Mouse (Mus musculus) urinary bladder, adult 18-20 months (tissue): ENCODE data around the gene Cfl1.
A peak's percentile ranks its signal among the peaks of the same experiment; 100 is the strongest.

Experiments
- DNase-seq, 2 experiments: peaks; one replicate each; pipeline ENCODE4 v3.0.0; 2022; ENCODE audit warnings: low spot score in 2 of 2, mixed read lengths in 2 of 2

Gene Cfl1

DNA sequence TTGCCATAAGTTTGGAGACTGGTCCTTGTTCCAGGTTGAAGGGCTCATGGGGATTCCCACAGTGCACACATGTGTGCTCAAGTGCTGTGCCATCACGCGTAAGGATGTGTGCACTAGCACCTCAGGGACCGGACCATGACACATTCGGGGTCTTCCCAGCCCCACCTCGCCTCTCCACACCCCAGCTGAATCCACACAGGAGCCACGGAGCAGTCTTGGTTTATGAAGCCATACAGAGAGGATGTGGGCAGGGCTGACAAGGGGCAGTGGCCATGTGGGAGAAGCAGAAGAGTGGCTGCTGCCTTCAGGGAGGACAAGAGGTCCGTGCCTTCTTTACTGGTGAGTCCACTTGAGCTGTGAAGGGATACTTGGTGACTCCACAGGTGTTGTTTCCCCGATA is 25.2 kb upstream of the Cfl1 start:
- no peak for DNase-seq

DNA sequence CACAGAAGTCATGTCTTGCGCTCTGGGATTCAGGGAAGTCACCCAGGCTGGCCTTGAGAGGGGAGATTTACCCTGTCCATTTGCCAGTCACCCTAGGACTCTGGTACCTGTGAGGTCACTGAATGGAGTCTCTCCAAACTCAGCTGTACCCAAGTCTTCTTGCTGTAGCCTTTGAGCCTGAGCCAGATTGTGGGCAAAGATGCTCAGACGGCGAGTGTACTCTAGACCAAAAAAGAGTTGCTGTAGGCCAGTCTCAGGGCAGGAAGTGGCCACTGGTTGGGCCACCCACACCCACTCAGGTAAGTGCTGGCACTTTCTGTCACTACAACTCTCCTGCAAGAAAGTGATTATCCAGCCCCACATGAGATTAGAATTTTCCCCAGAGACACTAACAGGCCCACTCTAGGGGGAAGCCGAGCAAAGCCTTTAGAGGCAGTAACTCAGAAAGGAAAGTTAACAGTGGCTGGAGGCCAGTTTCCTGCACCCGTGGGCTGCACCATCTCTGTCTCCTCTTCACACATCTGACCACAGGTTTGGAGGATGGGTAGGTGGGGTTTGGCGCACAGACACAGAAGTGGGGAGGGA is 23.2 kb upstream of the Cfl1 start:
- no peak for DNase-seq

DNA sequence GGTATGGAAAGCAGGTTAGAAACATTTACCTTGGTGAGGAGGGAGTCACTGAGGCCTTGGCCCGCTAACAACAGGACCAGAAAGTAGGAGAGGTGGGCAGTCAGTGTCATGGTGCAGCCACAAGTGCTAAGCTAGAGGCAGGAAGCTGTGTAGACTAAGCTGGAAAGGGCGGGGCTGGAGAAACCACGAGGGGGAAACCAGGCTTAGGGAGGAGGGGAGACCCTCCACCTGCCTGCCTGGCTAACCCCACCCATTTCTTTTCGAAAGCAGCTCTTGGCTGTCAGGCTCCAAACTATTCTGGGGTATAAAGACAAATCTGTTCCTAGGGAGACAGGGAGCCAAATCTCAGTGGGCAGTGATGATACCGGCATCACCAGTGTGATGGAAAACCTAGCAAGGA is 21.9 kb upstream of the Cfl1 start, which contains the start of gene Ctsw:
Gene Ctsw (minus strand): TSS at position 134 of the 400 bp plus-strand sequence.
- DNase-seq: no peak

DNA sequence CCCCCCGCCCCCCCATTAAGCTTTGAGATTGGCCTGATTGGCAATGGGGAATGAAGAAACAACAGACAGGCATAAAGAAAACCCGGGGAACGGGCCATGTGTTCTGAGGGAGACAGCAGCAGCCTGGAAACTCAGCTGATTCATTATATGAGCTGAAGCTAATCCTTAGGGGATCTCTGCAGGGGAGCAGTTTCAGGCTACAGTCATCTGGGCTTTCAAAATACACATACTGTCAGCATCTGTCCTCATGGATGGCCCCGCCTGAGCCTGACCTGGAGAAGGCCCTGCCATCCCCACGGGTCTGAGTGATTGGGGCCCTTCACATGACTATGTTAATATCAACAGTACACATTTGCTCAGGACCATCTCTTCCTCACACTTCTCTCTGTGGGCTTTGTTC is 18.4 kb upstream of the Cfl1 start:
- DNase-seq: no peak

DNA sequence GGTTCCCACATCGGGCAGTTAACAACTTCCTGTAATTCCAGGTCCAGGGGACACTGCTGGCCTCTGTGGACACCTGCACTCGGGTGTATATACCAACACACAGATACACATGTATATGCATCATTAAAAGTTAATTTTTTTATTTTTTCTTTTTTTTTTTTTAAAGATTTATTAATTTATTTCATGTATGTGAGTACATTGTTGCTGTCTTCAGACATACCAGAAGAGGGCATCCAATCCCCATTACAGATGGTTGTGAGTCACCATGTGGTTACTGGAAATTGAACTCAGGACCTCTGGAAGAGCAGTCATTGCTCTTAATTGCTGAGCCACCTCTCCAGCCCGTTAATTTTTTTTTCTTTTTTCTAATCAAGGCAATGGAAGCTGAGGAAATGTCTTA is 17.4 kb upstream of the Cfl1 start:
- no peak for DNase-seq

DNA sequence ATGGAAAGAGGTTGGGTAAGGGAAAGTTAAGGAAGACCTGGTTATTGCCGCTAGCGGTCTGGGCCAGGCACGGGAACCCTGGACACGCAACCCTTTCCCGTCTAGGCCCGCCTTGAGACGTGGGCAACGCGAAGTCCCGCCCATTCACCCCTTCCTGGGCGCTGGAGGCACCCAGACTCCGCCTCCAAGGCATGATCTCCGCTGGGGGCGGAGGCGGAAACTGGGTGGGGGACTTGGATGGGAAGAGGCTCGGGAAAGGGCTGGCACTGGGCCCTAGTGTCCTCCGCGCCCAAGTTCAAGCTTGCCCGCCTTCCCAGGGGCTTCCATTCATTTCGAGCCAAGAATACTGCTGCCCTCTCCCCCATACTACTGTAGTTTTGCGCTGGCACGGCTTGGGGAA is 16.5 kb upstream of the Cfl1 start, which contains the start of gene Efemp2:
Gene Efemp2 (plus strand): TSS at position 235 of the 400 bp plus-strand sequence.
- peak; percentile 72 to 82 for DNase-seq

DNA sequence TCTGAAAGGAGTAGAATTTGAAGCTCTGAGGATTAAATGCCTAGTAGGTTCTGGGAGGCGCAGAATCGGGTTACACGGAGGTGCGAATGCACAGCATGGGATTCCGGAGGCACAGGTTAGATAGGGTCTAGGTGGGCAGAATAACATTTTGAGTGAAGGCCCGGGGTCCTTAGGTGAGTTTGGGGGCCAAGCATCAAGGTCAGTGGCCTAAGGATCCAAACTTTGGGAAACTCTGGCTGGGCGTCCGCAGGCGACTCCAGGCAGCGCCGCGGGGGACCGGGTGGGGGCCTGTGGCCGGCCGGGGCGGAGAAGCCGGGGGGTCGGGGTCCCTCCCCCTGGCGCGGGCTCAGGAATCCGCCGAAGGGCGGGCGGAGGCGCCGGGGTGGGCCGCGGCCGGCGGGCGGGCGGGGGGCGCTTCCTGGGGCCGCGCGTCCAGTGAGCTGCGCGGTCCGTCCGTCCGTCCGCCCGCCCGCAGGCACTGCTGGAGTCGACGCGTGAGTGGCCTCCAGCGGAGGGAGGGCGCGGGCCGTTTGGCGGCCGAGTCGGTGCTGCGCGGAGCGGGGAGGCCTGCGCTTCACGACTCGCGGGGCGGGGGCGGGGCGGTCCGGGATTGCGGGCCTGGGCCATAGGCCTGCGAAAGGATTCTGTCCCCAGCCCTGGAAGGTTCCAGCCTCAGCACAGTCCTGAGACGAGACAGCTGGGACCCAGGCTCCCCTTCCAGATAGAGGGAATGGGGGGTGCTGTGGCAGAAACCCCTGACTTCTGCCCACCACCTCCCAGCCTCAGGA is 15.8 kb upstream of the Cfl1 start:
- DNase-seq: peak in 1 of 2 experiments; percentile 30

DNA sequence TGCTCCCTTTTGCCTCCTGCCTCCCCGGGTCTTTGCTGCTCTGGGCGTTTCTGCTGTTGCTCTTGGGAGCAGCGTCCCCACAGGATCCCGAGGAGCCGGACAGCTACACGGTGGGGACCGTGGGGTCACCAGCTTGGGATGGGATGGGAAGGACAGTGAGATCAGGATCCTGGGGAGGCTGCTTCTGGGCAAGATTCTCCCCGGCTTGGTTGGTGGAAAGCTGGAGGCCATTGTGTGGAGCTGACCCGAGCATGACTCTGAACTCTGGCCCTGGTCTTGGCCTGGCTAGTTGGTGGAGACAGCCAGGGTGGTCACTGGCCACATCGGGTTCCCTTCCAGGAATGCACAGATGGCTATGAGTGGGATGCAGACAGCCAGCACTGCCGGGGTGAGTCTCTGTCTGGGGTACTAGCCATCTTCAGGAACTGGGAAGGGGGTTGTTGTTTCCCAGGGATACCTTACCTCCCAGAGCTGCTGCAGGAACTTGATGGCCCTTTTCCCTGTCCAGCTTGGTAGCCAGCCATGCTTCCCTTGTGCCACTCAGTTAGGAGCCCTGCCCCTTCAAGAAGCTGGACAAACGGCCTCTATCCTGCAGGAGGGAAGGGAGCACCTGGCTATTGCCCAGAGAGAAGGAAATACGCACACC is 15.1 kb upstream of the Cfl1 start:
- DNase-seq: no peak

DNA sequence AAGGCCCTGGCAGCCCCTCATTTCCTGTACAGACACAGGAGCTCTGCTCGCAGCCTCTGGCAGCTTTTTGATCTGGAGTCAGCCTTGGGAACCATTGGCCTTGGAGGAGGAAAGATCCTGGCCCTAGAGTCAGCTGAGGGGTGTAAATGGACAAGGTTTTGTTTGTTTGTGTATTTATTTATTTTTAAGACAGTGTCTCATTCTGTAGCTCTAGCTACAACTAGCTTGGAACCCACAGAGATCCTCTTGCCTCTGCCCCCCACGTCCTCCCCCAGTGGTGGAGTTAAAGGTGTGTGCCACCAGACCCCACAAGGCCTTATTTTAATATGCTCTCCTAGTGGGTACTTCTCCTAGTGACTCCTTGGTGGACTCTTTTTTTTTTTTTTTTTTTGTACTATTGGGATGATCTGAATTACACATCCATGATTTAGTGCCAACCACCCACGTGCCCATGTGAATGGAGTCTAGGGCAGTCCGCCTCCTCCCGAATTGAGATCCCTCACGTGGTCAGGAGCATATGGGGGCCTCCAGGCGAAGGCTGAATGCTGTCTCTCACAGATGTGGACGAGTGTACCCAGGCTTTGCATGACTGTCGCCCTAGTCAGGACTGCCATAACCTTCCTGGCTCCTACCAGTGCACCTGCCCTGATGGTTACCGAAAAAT is 13.1 kb upstream of the Cfl1 start:
- DNase-seq: no peak

DNA sequence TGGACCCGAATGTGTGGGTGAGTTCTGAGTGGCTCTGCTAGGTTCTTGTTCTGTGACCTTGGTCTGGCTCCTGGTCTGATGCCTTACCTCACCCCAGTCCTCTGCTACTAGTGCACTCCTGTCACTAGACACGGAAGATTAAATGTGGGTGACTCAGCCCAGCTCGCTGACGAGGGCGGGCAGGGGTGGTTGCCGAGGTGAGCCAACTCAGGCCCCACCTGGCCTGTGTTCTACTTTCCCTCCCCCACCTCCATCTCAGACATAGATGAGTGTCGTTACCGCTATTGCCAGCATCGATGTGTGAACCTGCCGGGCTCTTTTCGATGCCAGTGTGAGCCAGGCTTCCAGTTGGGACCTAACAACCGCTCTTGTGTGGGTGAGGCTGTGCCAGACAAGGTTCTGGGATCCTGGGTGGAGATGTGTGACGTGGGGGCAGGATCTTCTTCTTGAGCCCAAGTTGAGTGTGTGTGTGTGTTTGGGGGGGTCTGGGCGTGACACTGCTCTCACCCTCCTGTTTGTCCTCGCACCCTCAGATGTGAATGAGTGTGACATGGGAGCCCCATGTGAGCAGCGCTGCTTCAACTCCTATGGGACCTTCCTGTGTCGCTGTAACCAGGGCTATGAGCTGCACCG is 12.5 kb upstream of the Cfl1 start:
- peak in 1 of 2 experiments; percentile 36 for DNase-seq

DNA sequence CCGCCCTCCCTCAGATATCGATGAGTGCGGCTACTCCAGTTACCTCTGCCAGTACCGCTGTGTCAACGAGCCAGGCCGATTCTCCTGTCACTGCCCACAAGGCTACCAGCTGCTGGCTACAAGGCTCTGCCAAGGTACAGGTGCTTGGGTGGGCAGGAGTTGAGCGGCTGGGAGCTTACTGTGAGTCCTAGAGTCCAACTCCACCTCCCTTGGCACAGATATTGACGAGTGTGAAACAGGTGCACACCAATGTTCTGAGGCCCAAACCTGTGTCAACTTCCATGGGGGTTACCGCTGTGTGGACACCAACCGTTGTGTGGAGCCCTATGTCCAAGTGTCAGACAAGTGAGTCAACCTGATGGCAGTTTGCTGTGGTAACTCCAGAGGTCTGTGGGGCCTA is 10.2 kb upstream of the Cfl1 start:
- no peak for DNase-seq

DNA sequence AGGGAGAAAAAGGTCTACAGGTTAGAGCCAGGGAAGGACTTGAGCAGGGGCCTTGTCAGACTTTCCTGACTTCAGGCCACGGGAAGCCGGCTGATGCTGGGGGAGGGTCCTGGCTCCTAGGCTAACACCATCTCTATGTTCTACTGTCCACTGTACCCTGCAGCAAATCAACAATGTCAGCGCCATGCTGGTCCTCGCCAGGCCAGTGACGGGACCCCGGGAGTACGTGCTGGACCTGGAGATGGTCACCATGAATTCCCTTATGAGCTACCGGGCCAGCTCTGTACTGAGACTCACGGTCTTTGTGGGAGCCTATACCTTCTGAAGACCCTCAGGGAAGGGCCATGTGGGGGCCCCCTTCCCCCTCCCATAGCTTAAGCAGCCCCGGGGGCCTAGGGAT is 8.9 kb upstream of the Cfl1 start:
- DNase-seq: no peak

DNA sequence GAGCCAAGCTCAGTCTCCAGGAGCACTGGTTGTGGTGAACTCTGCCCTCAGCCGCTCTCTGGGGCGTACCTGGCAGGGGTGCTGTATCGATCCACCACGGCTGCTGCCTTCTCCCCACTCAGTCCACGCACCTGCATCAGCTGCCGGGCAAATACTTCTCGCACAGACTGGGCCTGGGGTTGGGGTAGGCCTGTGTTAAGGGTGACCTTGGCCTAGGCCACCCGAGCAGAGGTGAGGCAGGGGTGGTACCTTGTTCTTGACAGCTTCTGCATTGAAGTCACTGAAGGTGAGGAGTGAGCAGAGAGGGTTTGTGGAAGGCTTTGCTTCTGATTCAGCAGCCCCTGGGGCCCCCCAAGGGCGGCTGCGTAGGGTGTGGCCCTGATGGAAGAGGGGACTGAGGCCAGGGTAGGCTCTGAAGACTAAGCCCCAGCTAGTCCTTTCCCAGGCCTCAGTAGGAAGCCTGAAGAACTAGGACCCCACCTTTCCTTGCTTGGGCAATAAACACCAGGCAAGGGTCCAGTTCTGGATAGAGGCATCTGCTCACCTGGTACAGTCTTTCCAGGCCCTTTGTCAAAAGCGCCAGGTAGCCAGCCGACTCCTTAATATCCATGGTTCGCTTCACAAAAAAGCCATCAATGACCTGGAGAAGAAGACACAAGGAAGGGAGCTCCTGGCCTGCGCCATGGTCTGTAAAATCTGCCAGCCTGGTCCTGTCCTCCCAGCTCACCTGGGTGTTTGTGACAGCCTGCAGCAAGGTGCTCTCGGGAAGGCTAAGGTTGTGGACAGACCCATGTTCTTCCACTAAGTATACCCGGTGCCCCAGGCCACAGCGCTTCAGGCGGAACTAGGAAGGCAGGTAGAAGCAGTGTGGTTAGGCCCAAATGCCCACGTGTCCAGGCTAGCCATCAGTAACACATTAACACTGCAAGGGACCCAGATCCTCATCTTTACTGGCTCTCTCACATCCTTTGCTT is 6.6 kb upstream of the Cfl1 start:
- DNase-seq: no peak

DNA sequence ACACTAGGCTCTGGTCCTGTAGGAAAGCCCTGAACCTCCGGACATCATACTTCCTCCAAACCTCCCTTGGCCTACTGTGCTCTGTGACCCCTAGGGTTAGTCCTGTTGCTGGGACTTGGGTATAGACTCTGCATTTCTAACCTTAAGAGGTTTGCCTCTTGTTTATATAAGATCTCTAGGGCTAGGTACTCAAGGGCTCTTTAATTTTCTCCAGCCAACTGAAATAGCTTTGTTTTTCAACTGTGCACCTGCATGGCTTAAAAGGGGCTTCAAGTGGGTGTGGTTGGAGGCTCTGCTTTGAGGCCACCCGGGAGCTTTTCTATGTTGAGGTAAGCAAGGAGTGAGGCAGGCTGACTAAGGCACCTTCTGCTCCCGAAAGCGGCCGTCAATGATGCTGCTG is 5.8 kb upstream of the Cfl1 start:
- DNase-seq: no peak

DNA sequence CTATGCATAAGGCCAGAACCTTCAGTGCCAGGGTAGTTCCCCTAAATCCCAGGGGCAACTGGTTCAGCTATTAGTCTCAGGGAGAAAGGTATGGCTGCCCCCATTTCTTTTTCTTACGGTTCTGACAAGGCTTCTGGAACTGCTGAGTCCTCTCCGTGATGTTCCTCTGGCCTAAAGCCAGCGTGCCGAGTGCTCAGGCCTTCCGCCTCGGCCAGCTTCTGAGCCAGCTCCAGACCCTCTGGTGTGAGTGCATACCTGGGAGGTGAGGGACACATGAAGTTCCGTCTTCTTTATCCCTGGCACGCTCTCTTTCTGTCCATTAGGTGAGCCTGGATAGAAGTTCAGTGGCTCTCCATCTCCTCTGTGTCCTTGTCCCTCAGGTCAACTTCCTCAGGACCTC is 4.9 kb upstream of the Cfl1 start:
- DNase-seq: no peak

DNA sequence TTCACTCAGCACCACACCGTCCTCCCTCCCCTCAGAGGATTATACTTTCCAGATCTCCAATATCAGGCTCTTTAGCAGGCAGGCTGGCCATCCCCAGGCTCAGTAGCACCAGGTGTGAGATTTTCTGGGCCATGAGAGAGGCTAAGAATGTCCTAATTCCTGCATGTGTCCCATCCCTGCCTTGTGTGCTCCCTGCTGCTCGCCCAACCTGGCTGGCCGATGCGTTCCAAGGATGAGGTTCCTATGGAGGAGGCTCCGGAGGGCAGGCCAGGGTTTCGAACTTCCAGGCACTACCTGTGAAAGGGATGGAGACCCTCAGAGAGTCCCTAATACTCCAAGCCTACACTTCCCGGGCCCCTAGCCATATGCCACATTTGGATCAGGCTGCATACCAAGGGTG is 4.4 kb upstream of the Cfl1 start:
- no peak for DNase-seq

DNA sequence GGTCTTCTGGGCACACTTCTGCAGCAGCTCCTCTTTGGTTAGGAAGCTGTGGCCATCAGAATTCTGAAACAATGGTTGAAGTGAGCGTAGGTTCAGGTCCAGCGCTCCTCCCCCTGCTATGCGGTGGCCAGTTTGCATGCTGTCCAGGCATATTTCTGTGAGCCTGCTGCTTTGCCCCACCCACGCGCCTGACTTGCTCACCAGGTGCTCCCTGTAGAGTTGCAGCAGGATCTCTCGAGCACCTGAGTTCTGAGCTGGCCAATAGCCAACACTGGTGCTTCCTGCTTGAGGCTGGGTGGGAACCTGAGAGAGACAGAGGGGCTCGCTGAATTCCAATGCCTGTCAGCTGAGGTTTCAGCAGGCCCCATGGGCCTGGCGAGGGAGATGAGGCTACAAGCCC is 4.0 kb upstream of the Cfl1 start:
- no peak for DNase-seq

DNA sequence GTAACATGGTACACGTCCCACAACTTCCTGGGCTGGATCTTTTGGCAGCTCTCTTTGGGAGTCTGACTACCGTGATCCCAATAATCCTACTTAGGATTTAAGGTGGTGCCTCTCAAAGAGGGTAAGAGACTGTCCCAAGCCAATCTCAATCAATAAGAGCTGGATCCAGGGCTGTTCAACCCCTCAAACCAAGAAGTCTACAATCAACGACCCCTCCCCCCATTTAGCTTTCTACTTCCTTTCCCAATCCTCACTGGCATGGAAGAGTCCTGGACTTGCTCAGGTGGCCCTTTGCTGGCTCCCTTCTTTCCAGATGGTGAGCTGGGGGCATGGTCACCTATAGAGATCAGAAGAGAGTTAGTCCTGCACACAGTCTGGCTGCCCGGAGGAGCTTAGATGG is 3.5 kb upstream of the Cfl1 start:
- no peak for DNase-seq

DNA sequence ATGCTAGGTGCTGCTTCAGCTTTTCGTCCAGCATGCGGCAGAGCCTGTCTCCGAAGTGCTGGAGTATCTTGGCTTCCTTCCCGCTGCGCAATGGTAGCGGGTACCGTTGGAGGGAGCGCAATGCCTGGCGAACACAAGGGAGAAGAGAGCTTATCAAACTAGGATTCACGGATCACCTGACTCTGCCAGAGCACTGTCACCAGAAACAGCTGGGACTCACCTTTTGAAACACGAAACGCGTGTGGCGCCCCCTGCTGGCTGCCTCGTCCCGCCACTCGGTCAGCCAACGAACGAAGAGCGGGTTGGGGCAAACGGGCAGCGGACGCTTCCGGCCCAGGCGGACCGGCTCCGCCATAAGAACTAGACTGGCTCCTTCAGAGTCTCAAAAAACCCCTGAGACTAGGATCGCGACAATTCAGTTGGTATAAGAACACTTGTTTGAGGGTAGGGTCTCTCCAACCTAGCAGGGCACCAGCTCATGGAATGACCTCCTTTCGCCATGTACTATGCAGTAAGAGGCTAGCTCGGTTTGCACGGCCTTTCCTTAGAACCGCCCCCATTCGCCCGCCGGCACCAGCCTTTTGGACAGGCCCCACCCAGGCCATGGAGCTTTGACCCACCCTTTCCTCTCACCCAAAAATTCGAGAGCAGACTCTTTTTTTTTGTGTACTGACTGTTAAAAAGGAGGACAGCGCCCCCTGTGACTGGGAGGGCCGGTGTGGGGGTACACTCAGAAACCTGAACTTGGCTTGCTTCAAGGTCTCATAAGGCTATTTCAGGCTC is 2.3 kb upstream of the Cfl1 start, which contains the start of gene Mus81:
Gene Mus81 (minus strand): TSS at position 635 of the 783 bp plus-strand sequence.
- DNase-seq: peak; percentile 93 to 94
